Mouse (Mus musculus): ENCODE measurements around the gene Zbed3. TPM values are rescaled to one million over a fixed set of nuclear protein-coding genes. Genes with fewer than 3 reads are reported as not detected.

Zbed3 gene
- polyA plus RNA-seq, 1 experiment from 2014 or later, result 27.2 TPM

DNA sequence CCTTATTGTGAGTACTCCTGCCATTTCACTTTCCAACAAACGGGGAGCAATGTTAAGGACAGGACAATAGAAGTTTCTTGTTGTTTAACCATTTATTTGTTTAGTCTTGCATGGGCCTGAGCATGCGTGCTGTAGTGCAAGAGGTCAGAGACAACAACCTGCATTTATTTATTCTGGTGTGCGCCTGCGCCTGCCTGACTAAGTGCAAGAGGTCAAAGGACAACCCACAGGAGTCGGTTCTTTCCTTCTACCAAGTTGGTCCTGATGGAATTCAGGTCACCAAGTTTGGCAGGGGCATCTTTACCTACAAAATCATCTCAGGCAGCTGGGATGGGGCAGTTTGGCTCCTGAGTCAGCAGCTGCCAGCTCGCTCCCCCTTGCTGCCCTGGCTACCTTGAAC, 22.5 kb downstream of the Zbed3 start:
- no peaks in the 10 kb centered on the region for H3K9me3 ChIP-seq (ENCODE audit: low read length)
- no peak overlapping the region for H3K27ac ChIP-seq (ENCODE audit: low read length)
- no peak overlapping the region for H3K4me2 ChIP-seq (replicated peaks; ENCODE audit: low read depth, low read length)
- H3K4me3 ChIP-seq (ENCODE audit: low read depth, low read length), result no peak overlapping the region
- DNase-seq (ENCODE audit: low spot score) (no peak), ATAC-seq (no peak)
- H3K27me3 ChIP-seq (replicated peaks; ENCODE audit: insufficient read depth, low read length), result no peaks in the 10 kb centered on the region
- H3K4me1 ChIP-seq (ENCODE audit: insufficient read depth, low read depth, low read length), result no peaks in the 10 kb centered on the region
- H3K36me3 ChIP-seq (ENCODE audit: insufficient read depth, low read length), result peaks cover under 1% of the 10 kb centered on the region
- 63% methylated on average over 6 of the region's 6 CpGs for WGBS
- TF ChIP-seq EP300 (IDR thresholded peaks at IDR 0.05) (no peak), CTCF (IDR thresholded peaks at IDR 0.05) (no peak)
- H3K9ac ChIP-seq (replicated peaks; ENCODE audit: low read depth), result no peak overlapping the region

- WGBS, result 31% methylated on average over 8 of the region's 8 CpGs
- DNase-seq (ENCODE audit: low spot score), result peak; percentile 85
- H3K27me3 ChIP-seq (replicated peaks; ENCODE audit: insufficient read depth, low read length), result no peaks in the 10 kb centered on the region
- peaks cover 10% of the 10 kb centered on the region for H3K36me3 ChIP-seq (ENCODE audit: insufficient read depth, low read length)
- no peak overlapping the region for H3K4me3 ChIP-seq (ENCODE audit: low read depth, low read length)
- H3K4me2 ChIP-seq (replicated peaks; ENCODE audit: low read depth, low read length), result no peak overlapping the region
- H3K9ac ChIP-seq (replicated peaks; ENCODE audit: low read depth), result no peak overlapping the region
- no peaks in the 10 kb centered on the region for H3K9me3 ChIP-seq (ENCODE audit: low read length)
- peak; percentile 50 for ATAC-seq
- TF ChIP-seq CTCF (IDR thresholded peaks at IDR 0.05), result peak; percentile 93
- no peak for TF ChIP-seq EP300 (IDR thresholded peaks at IDR 0.05)
- no peak overlapping the region for H3K27ac ChIP-seq (ENCODE audit: low read length)
- H3K4me1 ChIP-seq (ENCODE audit: insufficient read depth, low read depth, low read length), result no peaks in the 10 kb centered on the region
These were observed 23.7 kb downstream of the Zbed3 start for GRCm38 (mm10) chr13:95347018-95347696.

- Histone ChIP-seq H3K4me3 (ENCODE audit: low read depth, low read length) (no peak overlapping the region), H3K27ac (ENCODE audit: low read length) (no peak overlapping the region), H3K9ac (replicated peaks; ENCODE audit: low read depth) (no peak overlapping the region), H3K36me3 (ENCODE audit: insufficient read depth, low read length) (peaks cover 15% of the 10 kb centered on the region), H3K4me1 (ENCODE audit: insufficient read depth, low read depth, low read length) (no peaks in the 10 kb centered on the region), H3K4me2 (replicated peaks; ENCODE audit: low read depth, low read length) (no peak overlapping the region), H3K27me3 (replicated peaks; ENCODE audit: insufficient read depth, low read length) (no peaks in the 10 kb centered on the region), H3K9me3 (ENCODE audit: low read length) (no peaks in the 10 kb centered on the region)
- DNase-seq (ENCODE audit: low spot score) (no peak), ATAC-seq (no peak)
- WGBS, result 89% methylated on average over 3 of the region's 3 CpGs
- TF ChIP-seq EP300 (IDR thresholded peaks at IDR 0.05) (no peak), CTCF (IDR thresholded peaks at IDR 0.05) (no peak)
These were observed 25.1 kb downstream of the Zbed3 start for GRCm38 (mm10) chr13:95348476-95348875.

GRCm38 (mm10) chr13:95358223-95358622, 34.8 kb downstream of the Zbed3 start:
- TF ChIP-seq CTCF (IDR thresholded peaks at IDR 0.05), result no peak
- no peak for TF ChIP-seq EP300 (IDR thresholded peaks at IDR 0.05)
- no peak overlapping the region for H3K27ac ChIP-seq (ENCODE audit: low read length)
- H3K36me3 ChIP-seq (ENCODE audit: insufficient read depth, low read length), result peaks cover 54% of the 10 kb centered on the region; the same call in 1 of the 2 replicates
- no peak overlapping the region for H3K4me2 ChIP-seq (replicated peaks; ENCODE audit: low read depth, low read length)
- H3K27me3 ChIP-seq (replicated peaks; ENCODE audit: insufficient read depth, low read length), result no peaks in the 10 kb centered on the region
- ATAC-seq, result no peak
- WGBS, result 78% methylated on average over 2 of the region's 2 CpGs
- H3K9ac ChIP-seq (replicated peaks; ENCODE audit: low read depth), result no peak overlapping the region
- no peaks in the 10 kb centered on the region for H3K9me3 ChIP-seq (ENCODE audit: low read length)
- H3K4me1 ChIP-seq (ENCODE audit: insufficient read depth, low read depth, low read length), result no peaks in the 10 kb centered on the region
- no peak overlapping the region for H3K4me3 ChIP-seq (ENCODE audit: low read depth, low read length)
- DNase-seq (ENCODE audit: low spot score), result no peak

DNA sequence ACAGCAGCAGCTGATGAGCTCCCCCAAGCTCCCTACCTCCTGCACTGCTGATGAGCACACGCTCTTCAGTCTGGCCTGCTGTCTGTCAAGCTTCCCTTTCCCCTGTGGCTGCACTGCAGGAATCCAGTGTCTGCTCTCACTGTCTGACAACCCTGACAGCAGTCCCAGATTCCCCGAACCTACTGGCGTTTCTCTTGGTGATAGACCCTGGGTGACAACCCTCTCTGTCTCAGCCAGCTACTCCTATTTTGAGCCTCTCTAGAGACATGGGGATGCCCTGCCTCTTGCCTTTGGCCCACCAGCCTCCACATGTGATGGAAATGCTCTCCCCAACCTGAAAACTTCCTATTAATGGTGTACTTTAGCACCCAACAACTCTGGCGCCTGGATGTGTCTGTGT, 40.0 kb downstream of the Zbed3 start:
- ATAC-seq (no peak), DNase-seq (ENCODE audit: low spot score) (no peak)
- H3K27me3 ChIP-seq (replicated peaks; ENCODE audit: insufficient read depth, low read length), result no peaks in the 10 kb centered on the region
- TF ChIP-seq EP300 (IDR thresholded peaks at IDR 0.05) (no peak), CTCF (IDR thresholded peaks at IDR 0.05) (no peak)
- H3K4me2 ChIP-seq (replicated peaks; ENCODE audit: low read depth, low read length), result no peak overlapping the region
- H3K27ac ChIP-seq (ENCODE audit: low read length), result no peak overlapping the region
- peaks cover 47% of the 10 kb centered on the region; the same call in 1 of the 2 replicates for H3K36me3 ChIP-seq (ENCODE audit: insufficient read depth, low read length)
- H3K9ac ChIP-seq (replicated peaks; ENCODE audit: low read depth), result no peak overlapping the region
- no peak overlapping the region for H3K4me3 ChIP-seq (ENCODE audit: low read depth, low read length)
- WGBS, result 81% methylated on average over 4 of the region's 4 CpGs
- H3K4me1 ChIP-seq (ENCODE audit: insufficient read depth, low read depth, low read length), result no peaks in the 10 kb centered on the region
- no peaks in the 10 kb centered on the region for H3K9me3 ChIP-seq (ENCODE audit: low read length)

GRCm38 (mm10) chr13:95366356-95366755, 42.9 kb downstream of the Zbed3 start:
- H3K4me3 ChIP-seq (ENCODE audit: low read depth, low read length), result no peak overlapping the region
- ATAC-seq (no peak), DNase-seq (ENCODE audit: low spot score) (no peak)
- peaks cover 57% of the 10 kb centered on the region for H3K36me3 ChIP-seq (ENCODE audit: insufficient read depth, low read length)
- no peaks in the 10 kb centered on the region for H3K9me3 ChIP-seq (ENCODE audit: low read length)
- no peak overlapping the region for H3K4me2 ChIP-seq (replicated peaks; ENCODE audit: low read depth, low read length)
- no peaks in the 10 kb centered on the region for H3K4me1 ChIP-seq (ENCODE audit: insufficient read depth, low read depth, low read length)
- TF ChIP-seq CTCF (IDR thresholded peaks at IDR 0.05) (no peak), EP300 (IDR thresholded peaks at IDR 0.05) (no peak)
- no peak overlapping the region for H3K27ac ChIP-seq (ENCODE audit: low read length)
- 81% methylated on average over 8 of the region's 8 CpGs for WGBS
- no peak overlapping the region for H3K9ac ChIP-seq (replicated peaks; ENCODE audit: low read depth)
- no peaks in the 10 kb centered on the region for H3K27me3 ChIP-seq (replicated peaks; ENCODE audit: insufficient read depth, low read length)

Measured in lung, postnatal 0 days (tissue).